Mouse (Mus musculus) kidney, embryonic 14.5 days (tissue): ENCODE data around the gene Gm20521. TPM values are rescaled to one million over a fixed set of nuclear protein-coding genes. Genes with fewer than 3 reads are reported as not detected.

Experiments
- ATAC-seq: fragments of 200-750 bp; cut with Nextera tagmentation; 2 replicates; pipeline ENCODE4 v1.8.0; 2017; ENCODE audit warnings: moderate number of reproducible peaks, mild to moderate bottlenecking, moderate TSS enrichment, moderate library complexity; ENCODE audit not compliant: low FRiP score, low TSS enrichment
- H3K27ac ChIP-seq: fragments of 300-500 bp; sonication (generic); 2 replicates; pipeline ENCODE4 v1.5.1; 2014; ENCODE audit warnings: low read depth, mild to moderate bottlenecking, low read length, moderate library complexity, mixed read lengths
- H3K27me3 ChIP-seq: fragments of 300-500 bp; sonication (generic); 2 replicates; pipeline ENCODE4 v1.6.1; 2014; ENCODE audit warnings: mild to moderate bottlenecking, low read length; ENCODE audit not compliant: control insufficient read depth, insufficient read depth
- H3K36me3 ChIP-seq: fragments of 300-500 bp; sonication (generic); 2 replicates; pipeline ENCODE4 v1.6.1; 2014; ENCODE audit warnings: low read length, mixed read lengths; ENCODE audit not compliant: control insufficient read depth, insufficient read depth
- H3K4me1 ChIP-seq: fragments of 300-500 bp; sonication (generic); 2 replicates; pipeline ENCODE4 v1.6.1; 2014; ENCODE audit warnings: low read length, mixed read lengths; ENCODE audit not compliant: control insufficient read depth, insufficient read depth
- H3K4me2 ChIP-seq: fragments of 300-500 bp; sonication (generic); replicated peaks from 2 replicates; pipeline ENCODE4 v1.6.1; 2014; ENCODE audit warnings: low read depth, mild to moderate bottlenecking, low read length
- H3K4me3 ChIP-seq: fragments of 300-500 bp; sonication (generic); 2 replicates; pipeline ENCODE4 v1.5.1; 2014; ENCODE audit warnings: mild to moderate bottlenecking, low read length
- H3K9ac ChIP-seq: fragments of 300-500 bp; sonication (generic); 2 replicates; pipeline ENCODE4 v1.6.1; 2014; ENCODE audit warnings: low read depth, mild to moderate bottlenecking, low read length, moderate library complexity
- H3K9me3 ChIP-seq: fragments of 300-500 bp; sonication (generic); 2 replicates; pipeline ENCODE4 v1.6.1; 2016; ENCODE audit warnings: low read length; ENCODE audit not compliant: control insufficient read depth
- WGBS: fragments of 180-500 bp; shearing (Covaris S2); extraction: QIAGEN DNeasy Blood & Tissue Kit; methylation state at CpG from one replicate; pipeline ENCODE4 v1.1.7; 2014; 5-methylcytosine and 5-hydroxymethylcytosine counted together
- polyA plus RNA-seq: library from polyadenylated mRNA; unstranded; fragments of >200 nt; fragmentation: Nextera tagmentation; extraction: Ambion mirVana; gene quantifications from 2 replicates; pipeline ENCODE4 v1.2.1, GENCODE M21; 2014

The Gm20521 gene
- polyA plus RNA-seq, 1 experiment from 2014 or later, result not detected

DNA sequence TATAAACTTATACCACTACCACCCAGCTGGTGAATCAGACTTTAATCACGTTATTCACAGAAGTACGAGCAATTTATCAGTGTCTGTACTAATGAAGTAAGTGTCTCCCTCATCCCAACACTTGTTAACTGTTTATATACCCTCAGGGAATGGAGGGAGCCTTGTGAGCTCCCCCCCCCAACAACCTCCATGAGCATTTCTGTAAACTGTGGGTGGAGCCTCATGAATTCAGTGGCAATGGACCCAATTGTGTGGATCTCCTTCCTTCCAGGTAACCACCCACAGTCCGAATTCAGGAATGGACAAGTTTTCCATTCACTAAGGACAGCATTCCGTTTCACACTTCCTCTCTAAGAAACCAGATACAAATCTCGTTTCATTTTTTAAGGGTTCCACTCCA is 17.6 kb upstream of the Gm20521 start:
- no peak for ATAC-seq
- H3K27me3 ChIP-seq, result no peaks in the 10 kb centered on the region
- H3K36me3 ChIP-seq, result no peaks in the 10 kb centered on the region
- no peak overlapping the region for H3K9ac ChIP-seq
- no peak overlapping the region for H3K4me2 ChIP-seq
- WGBS, result 76% methylated on average over 5 of the region's 5 CpGs
- H3K9me3 ChIP-seq, result no peaks in the 10 kb centered on the region
- no peak overlapping the region for H3K4me3 ChIP-seq
- no peaks in the 10 kb centered on the region for H3K4me1 ChIP-seq
- no peak overlapping the region for H3K27ac ChIP-seq

DNA sequence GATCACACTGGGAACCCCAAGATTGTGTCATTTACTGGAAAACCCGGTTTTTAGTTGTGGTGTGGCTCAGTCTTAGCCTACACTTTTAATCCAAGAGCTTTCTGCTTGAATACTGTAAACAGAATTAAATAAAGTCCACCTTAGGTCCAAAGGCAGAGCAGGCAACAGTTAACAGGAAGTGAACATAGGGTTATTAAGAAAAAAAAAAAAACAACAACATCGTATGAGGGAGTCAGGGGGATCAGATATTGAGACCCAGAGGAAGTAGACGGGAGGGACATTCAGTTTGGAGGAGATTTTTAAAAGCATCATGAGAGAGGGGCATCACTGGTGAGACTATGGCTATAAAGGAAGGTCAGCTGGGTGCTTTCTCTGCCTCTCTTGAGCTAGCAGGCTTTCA is 17.0 kb upstream of the Gm20521 start:
- H3K9ac ChIP-seq, result no peak overlapping the region
- no peaks in the 10 kb centered on the region for H3K4me1 ChIP-seq
- no peak overlapping the region for H3K4me3 ChIP-seq
- WGBS, result 42% methylated on average over 3 of the region's 3 CpGs
- H3K4me2 ChIP-seq, result no peak overlapping the region
- no peaks in the 10 kb centered on the region for H3K9me3 ChIP-seq
- no peak overlapping the region for H3K27ac ChIP-seq
- no peak for ATAC-seq
- H3K36me3 ChIP-seq, result no peaks in the 10 kb centered on the region
- H3K27me3 ChIP-seq, result no peaks in the 10 kb centered on the region

DNA sequence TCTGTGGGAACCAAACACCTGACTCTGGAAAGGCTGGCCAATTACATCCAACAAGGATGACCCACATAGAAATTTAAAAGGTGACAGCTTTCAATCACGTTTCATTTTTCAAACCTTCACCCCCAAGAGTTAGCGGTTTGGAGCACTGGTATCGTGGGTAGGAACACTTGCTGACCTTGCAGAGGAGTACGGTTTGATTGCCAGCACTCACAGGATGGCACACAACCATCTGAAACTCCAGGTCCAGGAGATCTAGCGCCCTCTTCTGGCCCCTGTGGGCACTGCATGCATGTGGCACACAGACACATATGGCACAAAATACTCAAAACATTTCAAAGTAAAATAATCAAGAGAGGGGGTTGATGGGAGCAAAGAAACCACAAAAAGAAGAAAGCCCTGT is 16.3 kb upstream of the Gm20521 start:
- Histone ChIP-seq H3K27me3 (no peaks in the 10 kb centered on the region), H3K4me2 (no peak overlapping the region), H3K4me1 (no peaks in the 10 kb centered on the region), H3K9ac (no peak overlapping the region), H3K4me3 (no peak overlapping the region), H3K36me3 (no peaks in the 10 kb centered on the region), H3K9me3 (no peaks in the 10 kb centered on the region), H3K27ac (no peak overlapping the region)
- ATAC-seq, result no peak
- 57% methylated on average over 5 of the region's 5 CpGs for WGBS

DNA sequence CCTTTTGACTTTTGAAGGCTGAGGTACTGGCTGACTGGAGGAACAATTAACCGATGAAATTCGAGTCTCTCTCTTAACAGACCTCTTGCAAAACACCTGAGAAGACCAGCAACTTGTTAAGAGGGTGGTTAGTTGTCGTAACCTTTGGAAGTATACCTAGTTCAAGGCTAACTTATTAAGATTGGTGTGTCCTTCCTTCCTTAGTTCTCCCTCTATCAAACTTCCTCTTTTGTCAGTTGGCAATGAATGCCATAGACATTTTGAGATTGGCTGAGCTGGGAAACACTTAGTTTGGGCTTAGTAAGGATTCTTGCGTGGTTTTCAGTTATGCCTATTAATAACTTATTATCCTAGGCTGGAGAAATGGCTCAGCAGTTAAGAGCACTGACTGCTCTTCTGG is 15.2 kb upstream of the Gm20521 start:
- 91% methylated on average over 4 of the region's 4 CpGs for WGBS
- Histone ChIP-seq H3K27me3 (no peaks in the 10 kb centered on the region), H3K27ac (no peak overlapping the region), H3K36me3 (no peaks in the 10 kb centered on the region), H3K9ac (no peak overlapping the region), H3K4me1 (no peaks in the 10 kb centered on the region), H3K9me3 (no peaks in the 10 kb centered on the region), H3K4me2 (no peak overlapping the region), H3K4me3 (no peak overlapping the region)
- no peak for ATAC-seq

DNA sequence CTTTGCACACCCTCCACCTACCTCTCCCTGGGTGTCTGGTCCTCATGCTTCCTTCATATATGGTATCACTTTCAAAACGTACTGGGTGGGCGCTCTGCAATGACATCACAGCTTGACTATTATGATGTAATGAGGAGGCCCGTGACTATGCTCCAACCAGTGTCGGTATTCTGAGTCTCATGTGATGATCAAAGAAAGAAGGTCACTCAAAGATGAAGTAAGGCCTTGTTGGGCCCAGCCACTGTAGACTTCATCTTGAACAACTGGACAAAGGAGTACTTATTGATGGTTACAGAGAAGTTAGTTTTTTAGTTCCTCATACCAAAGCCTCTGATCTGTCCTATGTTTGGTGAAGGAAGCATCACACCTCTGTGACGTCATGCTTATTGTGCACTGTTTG is 12.4 kb upstream of the Gm20521 start, which contains the start of gene Homez:
TSS of gene Homez (minus strand) at position 101 of the 400 bp plus-strand sequence.
- no peaks in the 10 kb centered on the region for H3K9me3 ChIP-seq
- WGBS, result 90% methylated on average over 5 of the region's 5 CpGs
- ATAC-seq, result no peak
- H3K9ac ChIP-seq, result no peak within 1 kb of the TSS
- H3K36me3 ChIP-seq, result no peaks in the 10 kb centered on the region
- H3K4me1 ChIP-seq, result 0 out of 2 replicates have a peak, but pooled peaks cover 4% of the 10 kb centered on the region
- H3K4me2 ChIP-seq, result no peak within 1 kb of the TSS
- no peaks in the 10 kb centered on the region for H3K27me3 ChIP-seq
- H3K4me3 ChIP-seq, result no peak within 1 kb of the TSS
- no peak within 1 kb of the TSS for H3K27ac ChIP-seq

DNA sequence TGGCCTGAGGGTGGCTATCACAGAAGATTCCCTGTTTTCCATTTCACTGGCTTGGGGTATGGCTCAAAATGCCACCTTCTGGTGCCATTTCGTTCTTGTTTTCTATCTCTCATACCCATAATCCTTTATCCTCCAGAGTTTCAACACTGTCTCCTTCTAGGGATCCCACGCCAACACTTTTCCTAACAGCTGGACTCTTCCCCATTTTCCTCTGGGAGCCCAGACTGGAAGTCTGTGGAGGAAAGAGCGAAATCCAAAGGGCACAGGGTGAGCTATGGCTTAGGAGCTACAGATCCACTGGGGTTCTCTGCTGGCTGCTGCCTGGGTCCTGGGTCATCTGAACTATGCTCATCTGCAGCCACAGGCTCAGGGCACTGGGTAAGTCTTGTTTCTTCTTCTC is 9.1 kb upstream of the Gm20521 start:
- WGBS, result 89% methylated on average over 3 of the region's 3 CpGs
- ATAC-seq, result no peak

DNA sequence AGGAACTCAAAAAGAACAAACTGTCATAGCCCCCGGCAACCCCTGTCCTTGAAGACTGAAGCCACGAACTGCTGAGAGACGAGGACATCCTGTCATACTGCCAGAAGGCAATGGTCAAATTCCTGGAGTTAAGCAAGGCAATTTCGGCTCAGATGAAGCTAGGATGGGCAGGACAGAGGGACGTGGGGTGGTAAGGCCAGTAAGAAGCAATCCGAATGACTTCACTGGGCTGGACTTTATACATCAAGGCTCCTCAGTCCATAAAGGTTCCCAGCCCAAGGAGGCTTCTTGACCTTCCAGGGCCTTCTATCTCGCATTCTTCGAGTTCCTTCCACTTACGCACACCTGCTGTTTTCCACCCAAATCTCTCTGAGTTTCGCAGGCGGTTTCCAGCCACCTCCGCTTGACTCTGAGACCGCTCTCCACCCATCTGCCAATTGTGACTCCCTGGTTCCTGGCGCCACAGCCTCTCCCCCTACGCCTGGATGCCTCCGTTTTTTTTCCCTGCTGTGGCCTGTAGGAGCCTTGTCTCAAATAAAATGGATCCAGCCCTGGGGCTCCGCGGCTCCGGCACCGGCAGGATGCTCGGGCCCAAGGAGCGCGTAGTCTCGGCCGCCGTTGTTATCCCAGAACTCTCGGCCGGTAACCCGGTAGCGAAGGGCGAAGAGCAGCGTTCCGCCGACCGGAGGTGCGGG is 7.2 kb upstream of the Gm20521 start:
- H3K9ac ChIP-seq, result peak overlapping the region; percentile 76
- WGBS, result 2% methylated on average over 36 of the region's 36 CpGs
- H3K27ac ChIP-seq, result peak overlapping the region; percentile 57
- ATAC-seq, result peak; percentile 53; the same call in 1 of the 2 replicates
- no peaks in the 10 kb centered on the region for H3K36me3 ChIP-seq
- peak overlapping the region; percentile 99 for H3K4me2 ChIP-seq
- H3K27me3 ChIP-seq, result no peaks in the 10 kb centered on the region; the same call in 1 of the 2 replicates
- H3K4me3 ChIP-seq, result peak overlapping the region; percentile 73
- H3K4me1 ChIP-seq, result peaks cover 8% of the 10 kb centered on the region; the same call in 1 of the 2 replicates
- H3K9me3 ChIP-seq, result no peaks in the 10 kb centered on the region

More for the DNA sequence above, 9.1 kb upstream of the Gm20521 start:
- Histone ChIP-seq H3K36me3 (no peaks in the 10 kb centered on the region), H3K4me3 (no peak overlapping the region), H3K9me3 (no peaks in the 10 kb centered on the region), H3K9ac (no peak overlapping the region), H3K27ac (no peak overlapping the region), H3K27me3 (no peaks in the 10 kb centered on the region; the same call in 1 of the 2 replicates), H3K4me1 (peaks cover 8% of the 10 kb centered on the region; the same call in 1 of the 2 replicates), H3K4me2 (no peak overlapping the region)

DNA sequence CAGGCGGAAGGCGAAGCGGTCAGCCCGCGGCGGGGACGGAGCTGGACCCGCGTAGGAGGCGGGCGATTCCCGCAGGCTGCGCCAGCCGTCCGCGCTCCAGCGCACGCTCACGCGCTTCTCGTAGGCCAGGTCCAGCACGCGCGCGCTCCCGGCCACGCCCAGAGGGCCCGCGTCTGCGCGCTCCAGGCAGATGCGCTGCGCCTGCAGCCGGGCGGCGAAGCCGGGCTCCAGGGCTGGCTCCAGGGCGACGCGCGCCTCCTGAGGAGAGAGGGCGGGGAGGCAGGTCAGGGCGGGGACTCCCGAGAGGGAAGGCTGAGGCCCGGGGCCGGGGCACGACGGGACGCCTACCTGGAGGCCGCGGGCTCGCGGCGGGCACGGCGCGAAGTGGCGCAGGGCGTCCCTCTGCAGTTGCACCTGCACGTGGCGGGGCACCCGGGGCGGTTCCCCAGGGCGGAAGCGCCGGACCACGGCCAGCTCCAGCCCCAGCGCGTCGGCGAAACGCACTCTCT is 6.6 kb upstream of the Gm20521 start:
- Histone ChIP-seq H3K4me2 (peak overlapping the region; percentile 99), H3K9ac (peak overlapping the region; percentile 76), H3K36me3 (no peaks in the 10 kb centered on the region), H3K9me3 (no peaks in the 10 kb centered on the region), H3K27me3 (no peaks in the 10 kb centered on the region; the same call in 1 of the 2 replicates), H3K4me1 (peaks cover 8% of the 10 kb centered on the region; the same call in 1 of the 2 replicates), H3K4me3 (peak overlapping the region; percentile 73), H3K27ac (peak overlapping the region; percentile 57)
- 1% methylated on average over 72 of the region's 72 CpGs for WGBS
- ATAC-seq, result peak; percentile 90

DNA sequence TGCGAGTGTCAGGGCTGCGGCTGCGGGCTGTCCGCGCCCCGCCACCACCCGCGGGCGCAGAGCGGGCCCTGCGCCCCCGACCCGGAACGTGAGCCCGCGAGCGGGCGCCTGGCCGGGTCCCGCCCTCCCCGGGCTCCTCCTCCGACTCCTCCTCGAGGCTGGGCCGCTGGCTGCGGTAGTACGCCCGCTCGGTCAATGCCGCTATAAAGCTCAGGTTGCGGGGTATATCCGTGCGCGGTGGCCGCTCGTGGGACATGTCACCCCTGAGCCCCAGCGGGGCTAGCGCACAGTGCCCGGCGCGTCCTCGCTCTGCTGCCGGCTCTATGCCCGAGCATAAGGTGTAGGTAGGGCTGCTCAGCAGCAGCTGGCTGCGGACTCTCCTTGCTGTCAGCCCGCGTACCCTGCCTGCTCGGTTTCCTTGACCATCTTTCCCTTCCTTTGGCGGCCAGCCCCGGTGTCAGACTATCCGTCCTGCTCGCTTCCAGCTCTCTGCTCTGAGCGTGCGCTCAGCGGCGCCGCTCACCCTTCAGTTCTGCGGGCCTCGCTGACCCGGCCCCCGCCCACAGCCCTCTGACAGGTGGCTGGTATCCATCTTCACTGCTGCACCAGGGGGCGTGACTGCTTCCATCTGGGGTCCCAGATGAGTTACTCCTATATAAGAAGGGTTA is 6.1 kb upstream of the Gm20521 start, which contains the start of gene Ppp1r3e:
TSS of gene Ppp1r3e (minus strand) at position 503 of the 668 bp plus-strand sequence.
- H3K36me3 ChIP-seq, result no peaks in the 10 kb centered on the region
- peak within 1 kb of the TSS; percentile 73 for H3K4me3 ChIP-seq
- H3K27ac ChIP-seq, result peak within 1 kb of the TSS; percentile 57
- H3K9ac ChIP-seq, result peak within 1 kb of the TSS; percentile 76
- no peaks in the 10 kb centered on the region; the same call in 1 of the 2 replicates for H3K27me3 ChIP-seq
- WGBS, result under 1% methylated on average over 60 of the region's 61 CpGs
- H3K4me2 ChIP-seq, result peak within 1 kb of the TSS; percentile 99
- no peaks in the 10 kb centered on the region for H3K9me3 ChIP-seq
- H3K4me1 ChIP-seq, result peaks cover 8% of the 10 kb centered on the region; the same call in 1 of the 2 replicates
- ATAC-seq, result peak; percentile 77
